Mouse (Mus musculus) embryo, embryonic 11.5 days (tissue): Measurements from ENCODE around the gene Cpeb2.

ENCODE experiments used
- DNase-seq: peaks from one replicate; pipeline ENCODE4 v3.0.0-alpha.2; 2012; ENCODE audit warnings: low read depth, low spot score

The Cpeb2 gene

DNA sequence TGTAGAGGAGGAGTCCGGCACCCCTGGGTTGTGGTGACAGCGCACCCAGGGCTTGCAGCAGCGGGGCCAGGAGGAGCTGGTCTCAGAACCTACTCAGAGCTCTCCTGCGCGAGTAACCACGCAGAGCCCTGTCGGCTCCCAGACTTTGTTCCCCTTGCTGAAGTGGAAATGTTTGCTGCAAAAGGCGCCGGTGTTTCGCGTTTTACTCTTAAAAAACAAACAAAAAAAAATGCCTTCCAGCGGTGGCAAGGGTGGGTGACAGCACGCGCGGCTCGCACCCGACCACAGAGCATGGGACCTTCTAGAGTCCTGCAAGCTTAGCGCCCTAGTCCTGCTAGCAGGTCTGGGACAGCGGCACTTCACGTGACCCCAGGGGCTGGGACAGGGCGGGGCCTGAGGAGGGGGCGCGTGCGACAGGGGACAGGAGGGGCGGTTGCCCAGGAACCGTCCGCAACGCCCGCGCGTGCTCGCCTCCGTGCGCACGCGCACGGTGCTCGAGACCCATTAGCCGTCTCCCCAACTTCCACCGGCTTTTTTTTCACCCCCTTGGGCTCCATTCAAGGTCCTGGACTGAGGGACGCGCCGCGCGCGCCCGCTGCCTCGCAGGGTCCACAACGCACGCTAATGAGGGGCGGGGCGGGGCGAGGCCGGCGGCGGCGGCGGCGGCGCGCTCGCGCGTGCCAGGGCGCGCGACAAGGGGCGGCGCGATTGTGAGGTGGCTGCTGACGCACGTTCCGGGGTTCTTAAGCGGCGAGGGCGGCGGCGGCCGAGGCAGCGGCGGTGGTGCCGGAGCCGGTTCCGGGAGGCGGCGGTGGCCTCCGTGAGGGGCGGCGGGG, at the start of gene Cpeb2:
TSS of gene Cpeb2 (plus strand) at position 691 of the 836 bp plus-strand sequence.
- DNase-seq, result peak; percentile 89

- DNase-seq, result no peak
Observed at GRCm38 (mm10) chr5:43183556-43183955, 49.4 kb upstream of the Cpeb2 start.

DNA sequence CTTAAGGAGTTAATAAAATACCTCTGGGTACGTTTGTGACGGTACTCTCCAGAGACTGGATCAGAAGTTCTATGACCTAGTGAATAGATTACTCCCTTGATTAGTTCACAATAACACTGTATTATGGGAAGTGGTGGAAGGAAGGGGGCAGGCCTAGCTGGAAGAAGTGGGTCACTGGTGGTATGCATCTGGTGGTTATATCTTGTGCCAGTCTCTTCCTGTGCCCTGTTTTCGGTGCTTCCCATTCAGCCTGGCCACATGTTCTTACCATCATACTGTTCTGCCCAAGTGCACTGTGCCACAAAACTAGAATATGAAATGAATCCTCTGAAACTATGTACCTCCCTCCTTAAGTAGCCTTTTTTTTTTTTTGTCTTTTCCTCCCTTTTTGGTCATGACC, 48.1 kb upstream of the Cpeb2 start:
- no peak for DNase-seq

DNA sequence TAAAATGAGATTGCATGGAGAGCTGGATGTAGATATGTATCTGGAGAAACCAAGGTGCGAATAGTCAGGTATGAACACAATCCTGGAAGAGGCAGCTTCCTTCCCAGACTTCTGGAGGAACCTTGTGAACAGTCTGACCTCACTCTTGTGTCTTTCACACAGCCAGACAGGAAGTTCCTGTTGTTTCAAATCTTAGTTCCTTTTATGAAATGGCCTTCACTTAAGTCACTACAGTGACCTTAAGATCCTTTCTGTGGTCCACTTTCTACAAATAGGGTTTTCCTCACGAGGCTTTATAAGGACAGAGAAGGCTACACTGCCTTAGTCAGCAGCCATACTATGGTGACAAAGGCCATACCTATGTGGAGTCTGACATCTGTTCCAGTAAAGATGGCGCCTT, 47.5 kb upstream of the Cpeb2 start:
- no peak for DNase-seq

DNA sequence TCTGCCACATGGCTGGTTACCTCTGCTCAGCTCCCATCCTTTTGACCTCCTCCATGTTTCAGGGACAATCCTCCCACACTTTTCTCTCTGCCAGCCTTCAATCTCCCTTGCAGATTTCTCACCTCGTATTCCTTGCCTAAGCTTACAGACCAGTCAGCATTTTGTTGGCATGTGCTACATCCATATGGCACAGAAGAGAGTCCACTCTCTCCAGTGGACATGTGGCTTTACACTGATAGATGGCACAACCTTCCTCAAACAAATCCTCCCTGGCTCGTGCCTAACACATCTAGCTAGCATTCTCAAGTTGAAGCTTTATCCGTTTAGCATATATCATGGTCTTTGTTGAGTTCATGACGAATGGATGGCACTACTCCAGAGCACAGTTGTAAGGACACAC, 32.3 kb upstream of the Cpeb2 start:
- no peak for DNase-seq

DNA sequence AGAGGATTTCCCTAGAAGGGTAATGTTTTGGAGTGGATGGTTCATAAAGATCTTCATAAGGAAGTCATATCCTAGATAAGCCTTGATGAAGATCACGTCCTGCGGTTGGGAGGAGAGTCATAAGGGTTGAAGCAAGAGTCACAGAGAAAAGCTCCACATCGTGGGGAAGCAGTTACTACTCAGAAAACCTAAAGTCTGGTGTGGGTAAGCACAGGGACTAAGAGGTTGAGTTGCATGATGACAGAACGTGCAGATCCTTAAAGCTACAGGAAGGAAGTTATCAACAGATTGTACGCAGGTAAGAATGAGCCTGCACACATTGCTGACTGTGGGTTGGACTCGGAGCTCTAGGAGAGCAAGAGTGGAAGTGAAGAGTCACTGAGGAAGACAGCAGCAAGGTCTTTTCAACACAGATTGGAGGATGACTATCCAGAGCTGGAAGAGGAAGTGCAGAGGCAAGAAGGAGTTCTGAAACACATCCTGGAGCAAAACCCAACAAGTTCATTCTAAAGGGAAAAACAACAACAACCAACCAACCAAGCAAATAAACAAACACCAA, 26.4 kb upstream of the Cpeb2 start:
- DNase-seq, result no peak

DNA sequence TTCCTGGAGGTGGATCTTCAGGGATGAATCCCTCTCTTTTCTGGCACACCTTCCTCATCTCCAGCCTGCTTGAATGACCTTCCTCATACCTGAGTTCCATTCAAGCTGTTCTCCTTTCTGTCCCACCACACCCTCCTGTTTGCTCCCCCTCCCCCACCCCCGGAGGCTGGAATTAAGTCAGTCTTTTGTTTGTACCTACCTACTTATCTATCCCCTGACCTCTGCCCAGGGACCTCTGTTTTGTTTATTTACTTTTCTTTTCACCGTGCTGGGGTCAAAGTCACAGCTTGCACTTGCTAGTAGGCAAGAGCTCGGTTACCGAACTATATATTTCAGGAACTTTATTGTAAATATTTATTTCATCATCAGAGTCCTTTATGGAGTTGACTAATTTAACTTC, 15.5 kb upstream of the Cpeb2 start:
- no peak for DNase-seq

DNA sequence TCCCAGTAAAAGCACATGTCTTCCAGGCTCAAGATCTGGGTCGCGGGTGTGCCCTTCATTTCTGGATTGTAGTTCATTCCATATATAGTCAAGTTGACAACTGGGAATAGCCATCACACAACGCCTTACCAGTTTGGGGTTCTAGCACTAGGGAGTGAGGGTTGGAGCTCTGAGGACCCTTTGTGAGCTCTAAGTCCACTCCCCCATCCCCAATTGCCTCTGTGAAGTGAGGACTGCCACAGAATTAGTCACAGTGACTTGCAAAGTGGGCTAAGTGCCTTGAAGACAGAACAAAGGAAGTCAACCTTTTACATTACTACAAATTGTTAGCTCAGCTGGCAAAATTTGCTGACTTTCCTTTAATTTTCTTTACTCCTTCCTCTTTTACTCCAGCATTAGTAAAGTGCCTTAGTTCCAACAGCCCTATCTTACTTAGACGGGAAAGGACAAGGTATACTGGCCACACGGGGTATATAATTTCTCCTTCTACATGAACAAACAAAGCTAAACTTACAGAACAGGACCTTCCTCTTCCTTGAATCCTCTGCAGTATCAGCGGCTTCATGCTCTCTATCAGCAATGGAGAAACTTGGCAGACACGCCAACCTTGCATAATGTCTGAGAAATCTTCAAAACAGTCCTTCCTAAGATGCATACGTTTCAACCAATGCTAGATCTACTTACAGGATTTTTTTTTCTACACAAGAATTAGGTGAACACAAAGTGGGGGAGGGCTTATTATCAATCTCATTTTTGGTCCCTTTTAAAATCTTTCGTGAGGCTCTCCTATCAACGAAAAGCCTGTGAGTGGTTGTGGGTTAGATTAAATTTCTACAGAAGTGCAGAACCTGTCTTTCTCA, 14.8 kb upstream of the Cpeb2 start:
- no peak for DNase-seq

DNA sequence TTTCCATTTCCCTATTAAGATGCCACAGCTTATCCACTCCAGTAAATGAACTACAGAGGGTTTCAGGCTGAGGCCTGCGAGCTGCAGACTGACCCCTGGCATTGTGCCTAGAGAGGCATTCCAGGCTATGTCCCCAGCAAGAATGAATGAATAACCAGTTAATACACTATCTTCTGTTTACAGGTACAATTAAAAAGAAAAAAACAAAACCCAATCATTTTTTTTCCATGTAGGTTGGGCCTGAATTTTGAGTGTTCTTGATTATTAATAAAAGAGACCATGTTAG, 14.2 kb upstream of the Cpeb2 start:
- no peak for DNase-seq

DNA sequence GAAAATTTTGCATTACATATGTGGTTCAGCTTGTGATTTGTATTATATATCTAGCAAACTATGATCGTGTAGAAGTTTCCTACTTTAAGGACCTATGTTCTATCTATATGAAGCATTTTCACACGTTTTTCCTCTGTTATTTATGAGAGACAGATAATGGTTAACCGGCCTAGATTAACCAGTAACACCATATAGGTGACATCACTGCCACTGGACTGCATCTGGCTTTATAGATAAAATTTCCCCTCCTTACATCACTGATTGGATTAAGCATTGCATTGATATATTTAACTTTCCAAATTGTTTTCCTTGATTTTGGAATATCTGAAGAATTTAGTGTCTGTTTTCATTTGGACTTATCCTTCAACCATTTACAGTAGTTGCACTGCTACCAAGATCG, 9.6 kb upstream of the Cpeb2 start:
- DNase-seq, result no peak

DNA sequence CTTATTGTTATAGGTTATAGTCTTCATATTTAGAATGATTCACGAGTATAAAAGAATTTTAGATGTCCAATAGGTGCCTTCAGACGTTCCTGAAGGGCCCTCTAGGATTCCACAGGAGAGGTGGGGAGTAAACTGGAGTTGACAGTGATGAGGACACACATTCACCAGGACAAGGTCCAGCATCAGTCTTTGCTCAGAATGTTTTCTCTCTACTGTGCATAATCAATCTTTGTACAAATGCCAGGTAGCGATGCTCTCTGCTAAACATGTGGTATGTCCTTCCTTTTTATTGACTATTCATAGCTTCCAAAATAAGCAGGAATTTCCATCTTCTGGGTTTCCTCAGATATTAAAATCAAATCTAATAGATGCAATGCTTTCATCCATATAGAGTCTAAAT, 8.7 kb upstream of the Cpeb2 start:
- no peak for DNase-seq

DNA sequence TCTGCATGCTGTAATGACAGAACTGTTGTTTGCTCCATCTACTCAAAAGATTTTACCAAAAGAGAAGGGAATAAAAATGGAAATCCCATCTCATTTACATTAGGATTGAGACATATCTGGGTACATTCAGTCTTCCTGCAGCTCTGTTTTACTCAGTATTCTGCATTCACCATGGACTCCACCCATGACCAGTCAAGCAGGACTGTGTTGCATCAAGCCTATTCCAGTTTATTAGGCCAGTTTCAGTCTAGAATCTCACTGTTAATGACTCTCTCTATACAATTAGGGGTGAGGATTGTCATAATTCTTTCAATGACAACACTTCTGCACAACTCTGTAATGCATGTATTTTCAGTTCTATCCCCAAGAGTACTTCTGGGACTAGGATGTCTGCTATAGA, 6.8 kb upstream of the Cpeb2 start:
- DNase-seq, result no peak

- DNase-seq, result no peak
Observed at GRCm38 (mm10) chr5:43227607-43228006, 5.4 kb upstream of the Cpeb2 start.

DNA sequence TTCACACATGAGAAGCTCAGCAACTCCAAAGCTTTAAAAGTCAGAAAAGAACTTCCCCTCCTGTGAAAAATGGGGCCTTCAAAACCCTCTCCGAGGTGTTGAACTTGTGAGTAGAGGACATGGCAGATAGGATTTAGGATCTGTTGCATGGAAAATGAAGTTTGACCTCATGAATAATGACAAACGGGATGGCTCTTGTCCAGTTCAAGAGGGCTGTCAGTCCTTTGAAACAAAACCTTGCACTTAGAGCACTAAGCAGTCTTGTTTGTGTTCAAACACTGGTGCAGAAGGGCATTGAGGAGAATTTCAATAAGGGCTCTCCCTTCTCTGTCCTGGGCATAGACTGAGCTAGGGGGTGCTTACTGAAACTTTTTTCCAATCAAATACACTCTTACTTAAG, 1.9 kb upstream of the Cpeb2 start:
- DNase-seq, result no peak

DNA sequence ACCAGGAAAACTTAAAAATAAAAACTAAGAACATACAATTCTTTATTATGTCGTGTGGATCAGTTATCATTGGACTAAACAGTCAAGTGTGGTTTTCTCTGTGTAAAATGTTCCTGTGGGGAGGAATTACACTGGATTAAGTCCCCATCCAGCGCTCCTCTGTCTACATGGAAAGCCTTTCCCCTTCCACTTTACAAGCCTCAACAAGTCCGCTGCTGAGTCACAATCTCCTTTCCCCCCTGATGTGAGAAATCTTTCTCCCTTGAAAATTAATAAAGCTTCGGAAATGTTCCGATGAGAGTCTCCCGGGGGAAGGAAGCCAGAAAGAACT, 856 bp upstream of the Cpeb2 start:
- DNase-seq, result no peak

- peak; percentile 39 for DNase-seq
Observed at GRCm38 (mm10) chr5:43233316-43234181, 579 bp downstream of the Cpeb2 start.

DNA sequence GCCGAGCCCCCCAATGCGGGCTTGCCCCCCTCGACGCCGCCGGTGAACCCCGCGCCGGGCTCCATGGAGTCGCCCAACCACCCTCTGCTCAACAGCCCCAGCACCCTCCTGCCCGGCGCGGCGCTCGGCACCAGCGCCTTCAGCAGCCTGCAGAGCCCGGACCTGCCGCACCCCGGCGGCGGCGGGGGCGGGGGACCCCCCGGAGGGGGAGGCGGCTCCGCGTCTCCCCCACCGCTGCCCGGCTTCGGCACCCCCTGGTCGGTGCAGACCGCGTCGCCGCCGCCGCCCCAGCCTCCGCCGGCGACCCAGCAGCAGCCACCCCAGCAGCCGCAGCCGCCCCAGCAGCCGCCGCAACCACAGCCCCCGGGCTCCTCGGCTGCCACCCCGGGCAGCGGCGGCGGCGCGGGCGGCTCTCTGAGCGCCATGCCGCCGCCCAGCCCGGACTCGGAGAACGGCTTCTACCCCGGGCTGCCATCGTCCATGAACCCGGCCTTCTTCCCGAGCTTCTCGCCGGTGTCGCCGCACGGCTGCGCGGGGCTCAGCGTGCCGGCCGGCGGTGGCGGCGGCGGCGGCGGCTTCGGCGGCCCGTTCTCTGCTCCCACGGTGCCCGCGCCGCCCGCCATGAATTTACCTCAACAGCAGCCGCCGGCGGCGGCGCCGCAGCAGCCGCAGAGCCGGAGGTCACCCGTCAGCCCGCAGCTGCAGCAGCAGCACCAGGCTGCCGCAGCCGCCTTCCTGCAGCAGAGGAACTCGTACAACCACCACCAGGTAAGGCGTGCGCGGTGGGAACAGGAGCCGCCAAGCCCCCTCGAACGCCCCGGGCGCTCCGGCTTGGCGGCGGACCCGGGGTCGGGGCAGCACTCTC, 1.6 kb downstream of the Cpeb2 start:
- DNase-seq, result peak; percentile 14

GRCm38 (mm10) chr5:43235186-43235785, 2.3 kb downstream of the Cpeb2 start:
- no peak for DNase-seq

DNA sequence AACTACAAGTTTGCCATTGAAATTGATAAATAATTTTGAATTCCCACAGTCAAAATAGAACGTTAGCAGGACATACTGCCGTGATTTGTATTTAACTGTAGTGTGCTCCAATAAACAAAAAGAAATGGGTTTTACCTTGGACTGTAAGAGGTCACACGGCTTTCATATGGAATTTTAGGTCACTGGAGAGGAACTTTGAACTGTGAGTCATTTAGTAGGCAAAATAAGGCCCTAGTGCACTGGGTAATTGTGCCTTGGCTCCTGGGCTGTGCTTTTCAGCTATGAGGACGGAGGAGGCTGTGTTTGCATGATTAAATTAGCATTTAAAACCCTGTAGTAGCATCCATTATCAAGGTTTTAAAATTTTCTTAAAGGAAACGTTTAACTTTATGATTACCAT, 3.0 kb downstream of the Cpeb2 start:
- no peak for DNase-seq

DNA sequence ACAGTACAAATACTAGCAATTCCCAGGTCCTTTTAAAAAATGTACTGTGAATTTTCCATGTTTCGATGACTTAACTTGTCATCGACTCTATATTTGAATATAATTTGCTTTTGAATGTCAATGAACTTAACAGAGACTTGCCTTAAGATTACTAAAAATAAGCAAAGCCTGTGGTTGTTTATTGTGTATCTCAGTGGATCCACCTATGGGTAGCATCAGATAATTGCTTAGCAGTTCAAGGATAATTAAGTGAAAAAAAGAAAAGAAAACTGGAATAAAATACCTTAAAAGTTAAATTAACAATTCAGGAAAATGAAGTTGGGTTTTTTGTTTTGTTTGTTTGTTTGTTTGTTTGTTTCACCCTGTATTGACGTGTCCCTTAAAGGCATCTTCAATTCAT, 3.5 kb downstream of the Cpeb2 start:
- no peak for DNase-seq

GRCm38 (mm10) chr5:43237238-43237637, 4.3 kb downstream of the Cpeb2 start:
- DNase-seq, result no peak
